Mouse (Mus musculus) forebrain, embryonic 14.5 days (tissue): Measurements from ENCODE around the gene Gm37419. TPM values are rescaled to one million over a fixed set of nuclear protein-coding genes. Genes with fewer than 3 reads are reported as not detected.

Experiments used
- ATAC-seq: fragments of 200-750 bp; cut with Nextera tagmentation; 2 replicates; pipeline ENCODE4 v1.8.0; 2017; ENCODE audit warnings: mild to moderate bottlenecking, moderate library complexity
- DNase-seq: peaks from one replicate; pipeline ENCODE4 v3.0.0-alpha.2; 2015; ENCODE audit warnings: low spot score
- H3K27ac ChIP-seq: fragments of 300-500 bp; sonication (generic); 2 replicates; pipeline ENCODE4 v1.5.1; 2014; ENCODE audit warnings: low read depth, mild to moderate bottlenecking, control low read depth, low read length, moderate library complexity
- H3K27me3 ChIP-seq: fragments of 300-500 bp; sonication (generic); replicated peaks from 2 replicates; pipeline ENCODE4 v1.6.1; 2014; ENCODE audit warnings: low read length, control low read depth, mixed read lengths; ENCODE audit not compliant: control insufficient read depth, insufficient read depth
- H3K36me3 ChIP-seq: fragments of 300-500 bp; sonication (generic); 2 replicates; pipeline ENCODE4 v1.6.1; 2014; ENCODE audit warnings: low read length, control low read depth; ENCODE audit not compliant: control insufficient read depth, insufficient read depth
- H3K4me1 ChIP-seq: fragments of 300-500 bp; sonication (generic); 2 replicates; pipeline ENCODE4 v1.6.1; 2014; ENCODE audit warnings: antibody characterized with exemption, low read length, control low read depth; ENCODE audit not compliant: control insufficient read depth, insufficient read depth
- H3K4me2 ChIP-seq: fragments of 300-500 bp; sonication (generic); 2 replicates; pipeline ENCODE4 v1.6.1; 2014; ENCODE audit warnings: mild to moderate bottlenecking, control low read depth, low read length
- H3K4me3 ChIP-seq: fragments of 300-500 bp; sonication (generic); 2 replicates; pipeline ENCODE4 v1.5.1; 2014; ENCODE audit warnings: low read depth, low read length, control low read depth
- H3K9ac ChIP-seq: fragments of 300-500 bp; sonication (generic); 2 replicates; pipeline ENCODE4 v1.6.1; 2014; ENCODE audit warnings: mild to moderate bottlenecking, low read length, control low read depth, moderate library complexity
- H3K9me3 ChIP-seq: fragments of 300-500 bp; sonication (generic); replicated peaks from 2 replicates; pipeline ENCODE4 v1.6.1; 2016; ENCODE audit warnings: low read length, control low read depth, mixed read lengths; ENCODE audit not compliant: control insufficient read depth
- WGBS: fragments of 180-500 bp; shearing (Covaris S2); extraction: QIAGEN DNeasy Blood & Tissue Kit; methylation state at CpG from one replicate; pipeline ENCODE4 v1.1.7; 2014; 5-methylcytosine and 5-hydroxymethylcytosine counted together
- polyA plus RNA-seq: library from polyadenylated mRNA; unstranded; fragments of >200 nt; fragmentation: Nextera tagmentation; extraction: Ambion mirVana; gene quantifications from 2 replicates; pipeline ENCODE4 v1.2.1, GENCODE M21; 2014

The Gm37419 gene
- polyA plus RNA-seq, 1 experiment from 2014 or later: not detected

- WGBS: 90% methylated on average over 6 of the region's 6 CpGs
- H3K4me3 ChIP-seq: no peak overlapping the region
- no peaks in the 10 kb centered on the region for H3K27me3 ChIP-seq
- no peaks in the 10 kb centered on the region for H3K4me1 ChIP-seq
- ATAC-seq (no peak), DNase-seq (no peak)
- no peaks in the 10 kb centered on the region for H3K9me3 ChIP-seq
- no peak overlapping the region for H3K9ac ChIP-seq
- no peak overlapping the region for H3K27ac ChIP-seq
- H3K36me3 ChIP-seq: no peaks in the 10 kb centered on the region
- no peak overlapping the region for H3K4me2 ChIP-seq
Observed at GRCm38 (mm10) chr16:23997912-23998311, 9.6 kb downstream of the Gm37419 start.

- ATAC-seq (no peak), DNase-seq (no peak)
- no peak overlapping the region for H3K9ac ChIP-seq
- 90% methylated on average over 8 of the region's 8 CpGs for WGBS
- H3K4me2 ChIP-seq: no peak overlapping the region
- H3K27me3 ChIP-seq: no peaks in the 10 kb centered on the region
- no peaks in the 10 kb centered on the region for H3K36me3 ChIP-seq
- H3K9me3 ChIP-seq: no peaks in the 10 kb centered on the region
- H3K4me1 ChIP-seq: no peaks in the 10 kb centered on the region
- no peak overlapping the region for H3K4me3 ChIP-seq
- no peak overlapping the region for H3K27ac ChIP-seq
Observed at GRCm38 (mm10) chr16:24005928-24006327, 17.6 kb downstream of the Gm37419 start.

- no peaks in the 10 kb centered on the region for H3K4me1 ChIP-seq
- H3K4me2 ChIP-seq: no peak overlapping the region
- DNase-seq (no peak), ATAC-seq (no peak)
- H3K27me3 ChIP-seq: no peaks in the 10 kb centered on the region
- no peak overlapping the region for H3K4me3 ChIP-seq
- H3K9ac ChIP-seq: no peak overlapping the region
- H3K36me3 ChIP-seq: no peaks in the 10 kb centered on the region
- no peak overlapping the region for H3K27ac ChIP-seq
- 90% methylated on average over 2 of the region's 2 CpGs for WGBS
- H3K9me3 ChIP-seq: no peaks in the 10 kb centered on the region
Observed at GRCm38 (mm10) chr16:24009891-24010290, 21.6 kb downstream of the Gm37419 start.

- Histone ChIP-seq H3K27me3 (no peaks in the 10 kb centered on the region), H3K4me1 (no peaks in the 10 kb centered on the region), H3K9ac (no peak overlapping the region), H3K4me3 (no peak overlapping the region), H3K9me3 (no peaks in the 10 kb centered on the region), H3K27ac (no peak overlapping the region), H3K4me2 (no peak overlapping the region), H3K36me3 (no peaks in the 10 kb centered on the region)
- DNase-seq (no peak), ATAC-seq (no peak)
- WGBS: 82% methylated on average over 3 of the region's 3 CpGs
Observed at GRCm38 (mm10) chr16:24011306-24011705, 23.0 kb downstream of the Gm37419 start.

GRCm38 (mm10) chr16:24012066-24012465 is 23.8 kb downstream of the Gm37419 start:
- Histone ChIP-seq H3K27me3 (no peaks in the 10 kb centered on the region), H3K4me1 (no peaks in the 10 kb centered on the region), H3K27ac (no peak overlapping the region), H3K36me3 (no peaks in the 10 kb centered on the region), H3K4me3 (no peak overlapping the region), H3K4me2 (no peak overlapping the region), H3K9me3 (no peaks in the 10 kb centered on the region), H3K9ac (no peak overlapping the region)
- no peak for DNase-seq
- WGBS: 62% methylated on average over 3 of the region's 3 CpGs
- ATAC-seq: no peak

GRCm38 (mm10) chr16:24014378-24014777 is 26.1 kb downstream of the Gm37419 start:
- Histone ChIP-seq H3K27ac (no peak overlapping the region), H3K4me1 (no peaks in the 10 kb centered on the region), H3K27me3 (no peaks in the 10 kb centered on the region), H3K9me3 (no peaks in the 10 kb centered on the region), H3K4me2 (no peak overlapping the region), H3K36me3 (no peaks in the 10 kb centered on the region), H3K4me3 (no peak overlapping the region), H3K9ac (no peak overlapping the region)
- no peak for DNase-seq
- no peak for ATAC-seq
- 89% methylated on average over 3 of the region's 3 CpGs for WGBS

- H3K27me3 ChIP-seq: no peaks in the 10 kb centered on the region
- no peak overlapping the region for H3K9ac ChIP-seq
- no peak for ATAC-seq
- no peak overlapping the region for H3K4me2 ChIP-seq
- no peak overlapping the region for H3K4me3 ChIP-seq
- DNase-seq: no peak
- H3K9me3 ChIP-seq: no peaks in the 10 kb centered on the region
- H3K4me1 ChIP-seq: no peaks in the 10 kb centered on the region
- H3K27ac ChIP-seq: no peak overlapping the region
- 60% methylated on average over 6 of the region's 6 CpGs for WGBS
- H3K36me3 ChIP-seq: no peaks in the 10 kb centered on the region
Observed at GRCm38 (mm10) chr16:24016273-24016672, 28.0 kb downstream of the Gm37419 start.

- no peak overlapping the region for H3K4me2 ChIP-seq
- no peak overlapping the region for H3K27ac ChIP-seq
- WGBS: 76% methylated on average over 5 of the region's 5 CpGs
Observed at GRCm38 (mm10) chr16:24016742-24017141, 28.5 kb downstream of the Gm37419 start.

GRCm38 (mm10) chr16:24021722-24022121 is 33.4 kb downstream of the Gm37419 start:
- H3K9me3 ChIP-seq: no peaks in the 10 kb centered on the region
- DNase-seq (no peak), ATAC-seq (no peak)
- WGBS: 79% methylated on average over 1 of the region's 1 CpGs
- H3K4me3 ChIP-seq: no peak overlapping the region
- no peak overlapping the region for H3K4me2 ChIP-seq
- H3K27ac ChIP-seq: no peak overlapping the region
- H3K27me3 ChIP-seq: no peaks in the 10 kb centered on the region
- no peak overlapping the region for H3K9ac ChIP-seq
- H3K4me1 ChIP-seq: no peaks in the 10 kb centered on the region
- no peaks in the 10 kb centered on the region for H3K36me3 ChIP-seq

More at GRCm38 (mm10) chr16:24016742-24017141, 28.5 kb downstream of the Gm37419 start:
- ATAC-seq: no peak
- Histone ChIP-seq H3K27me3 (no peaks in the 10 kb centered on the region), H3K4me1 (no peaks in the 10 kb centered on the region), H3K9me3 (no peaks in the 10 kb centered on the region), H3K36me3 (no peaks in the 10 kb centered on the region), H3K9ac (no peak overlapping the region), H3K4me3 (no peak overlapping the region)
- no peak for DNase-seq
